ENCODE assay signal across 12 mouse cellular contexts in the genomic region with DNA sequence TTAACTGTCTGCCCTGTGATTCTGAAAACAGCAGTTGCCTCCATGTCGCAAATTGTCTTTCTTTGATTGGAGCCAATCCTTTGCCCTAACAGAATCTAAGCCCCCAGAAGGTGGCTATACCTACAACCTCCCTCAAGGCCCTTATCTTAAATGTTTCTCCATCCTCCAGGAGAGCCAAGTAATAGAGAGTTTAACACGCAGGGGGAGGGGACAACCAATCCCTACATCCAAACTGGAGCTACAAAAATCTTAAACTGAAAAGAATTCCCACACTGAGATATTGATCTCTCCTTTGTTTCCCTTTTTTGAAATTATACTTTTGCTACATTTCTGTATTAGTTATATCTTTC.
"Had no signal": no experiment of that assay in that cellular context is flagged by ENCODE, and none has a peak within 500 bp of the region (broad histone marks: within the 10 kb centered on the region; RNA-seq: fewer than 3 reads in every experiment).

No protein-coding gene starts in this region.

- H3K4me2 ChIP-seq: limb, embryonic 12.5 days; lung, embryonic 15.5 days; midbrain, embryonic 13.5 days had no signal

- ATAC-seq: intestine, postnatal 0 days; midbrain, embryonic 13.5 days had no signal

- H3K9me3 ChIP-seq: lung, embryonic 15.5 days; midbrain, embryonic 13.5 days had no signal

- H3K9ac ChIP-seq: limb, embryonic 12.5 days; lung, embryonic 15.5 days; midbrain, embryonic 13.5 days had no signal

- H3K27ac ChIP-seq: limb, embryonic 12.5 days; lung, embryonic 15.5 days; macrophage; midbrain, embryonic 13.5 days had no signal

- DNase-seq: kidney, adult 8-10 months; kidney, postnatal 36 days; layer of hippocampus, adult 9-11 months; layer of hippocampus, postnatal 36 days; lung, postnatal 14 days; right cerebral cortex, postnatal 14 days; thymus, postnatal 36 days had no signal

- H3K36me3 ChIP-seq: limb, embryonic 12.5 days; lung, embryonic 15.5 days; midbrain, embryonic 13.5 days had no signal

- H3K27me3 ChIP-seq: limb, embryonic 12.5 days; lung, embryonic 15.5 days had no signal

- H3K4me3 ChIP-seq: limb, embryonic 12.5 days; lung, embryonic 15.5 days; midbrain, embryonic 13.5 days had no signal
